Mouse (Mus musculus) cerebral cortex, adult 2 months (tissue): ENCODE measurements around the gene Mxra8.

Source experiments
- WGBS: fragments of 180-500 bp; shearing (Covaris S2); methylation state at CpG from one replicate; pipeline ENCODE4 v1.1.7; 2018; 5-methylcytosine and 5-hydroxymethylcytosine counted together

Mxra8 gene

GRCm38 (mm10) chr4:155837404-155838010, 2.0 kb upstream of the Mxra8 start:
- 58% methylated on average over 11 of the region's 11 CpGs for WGBS

DNA sequence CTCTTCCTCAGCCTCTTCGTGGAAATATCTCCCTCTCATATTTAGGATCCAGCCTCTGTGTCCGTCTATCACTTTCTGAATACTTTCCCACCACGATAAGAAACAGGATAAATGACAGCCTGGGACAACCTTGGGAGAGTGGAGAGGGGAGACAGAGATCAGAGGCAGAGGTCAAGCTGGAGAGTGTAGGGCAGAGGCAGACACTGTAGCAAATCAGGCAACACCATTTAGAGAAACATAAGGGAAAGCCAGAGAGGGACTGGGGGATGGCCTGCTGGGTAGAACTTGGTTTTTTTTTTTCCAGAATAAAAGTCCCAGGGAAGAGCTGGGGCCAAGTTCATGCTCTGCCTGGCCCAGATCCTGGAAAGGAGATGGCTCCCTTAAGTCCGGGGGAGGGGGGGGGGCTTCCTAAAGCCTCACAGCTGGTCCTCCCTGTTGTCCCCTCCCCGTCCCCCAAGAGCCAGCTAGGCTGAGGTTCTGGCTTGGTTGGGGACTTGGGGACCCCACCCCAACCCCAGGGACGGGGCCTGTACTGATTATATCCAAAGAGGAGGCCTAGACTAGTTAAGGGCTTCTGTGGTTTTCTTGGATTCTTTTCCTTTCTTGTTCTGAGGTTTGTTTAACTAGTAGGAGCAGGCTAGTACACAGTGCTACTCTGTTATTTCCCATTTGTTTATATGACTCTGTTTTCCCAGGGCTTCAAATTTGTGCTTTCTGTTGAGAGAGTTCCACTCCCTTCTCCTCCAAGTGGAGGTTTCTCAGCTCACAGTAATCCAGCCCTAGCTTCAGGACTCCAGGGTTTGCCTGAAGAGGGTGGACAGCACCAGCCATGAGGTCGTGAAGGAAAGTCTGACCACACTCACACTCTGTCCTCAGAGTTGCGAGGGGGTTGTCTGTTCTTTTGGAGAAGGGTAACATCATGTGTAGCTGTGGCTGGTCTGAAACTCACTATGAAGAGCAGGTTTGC, 1.0 kb upstream of the Mxra8 start:
- WGBS: 66% methylated on average over 8 of the region's 8 CpGs

DNA sequence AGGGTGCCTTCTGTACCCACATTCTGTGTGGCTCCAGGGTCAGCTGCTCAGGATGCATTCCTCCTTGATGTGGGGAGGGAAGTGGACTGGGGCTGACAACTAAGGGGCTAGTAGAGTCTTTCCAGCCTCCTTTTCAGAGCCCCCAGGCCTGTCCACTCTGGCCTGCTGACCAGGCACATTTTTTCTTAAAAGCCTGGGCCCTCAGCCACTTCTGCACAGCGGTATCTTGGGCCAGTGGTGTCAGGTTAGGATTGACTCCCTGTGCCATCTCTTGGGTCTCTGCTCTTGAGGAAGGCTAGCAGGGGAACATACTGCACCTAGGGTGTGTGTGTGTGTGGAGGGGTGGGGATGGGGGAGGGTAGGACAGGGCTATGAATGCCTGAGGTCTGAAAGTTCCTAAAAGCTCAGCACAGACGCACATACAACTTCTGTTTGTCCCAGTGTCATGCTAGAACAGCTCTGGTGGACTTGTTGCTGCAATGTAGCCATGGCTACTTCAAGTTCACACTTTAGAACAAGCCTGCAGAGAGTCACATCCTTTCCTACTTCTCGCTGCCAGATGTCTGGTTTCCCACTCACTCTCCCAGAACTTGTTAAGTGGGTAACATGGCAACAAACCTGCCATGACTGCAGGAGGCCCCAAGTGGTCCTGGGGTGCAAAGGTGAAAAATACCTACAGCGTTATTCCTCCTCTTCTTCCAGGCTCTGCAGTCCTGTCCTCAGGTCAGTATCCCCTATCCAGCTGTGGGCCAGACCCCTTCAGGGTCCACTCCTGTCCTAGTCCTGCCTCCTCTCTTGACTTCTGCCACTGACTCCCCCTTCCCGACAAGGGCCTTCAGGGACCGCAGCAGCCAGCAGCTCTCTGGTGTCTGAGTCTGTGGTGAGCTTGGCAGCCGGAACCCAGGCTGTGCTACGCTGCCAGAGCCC, 859 bp downstream of the Mxra8 start:
- 31% methylated on average over 8 of the region's 8 CpGs for WGBS

GRCm38 (mm10) chr4:155841003-155841454, 1.5 kb downstream of the Mxra8 start:
- WGBS: 2% methylated on average over 32 of the region's 32 CpGs

- WGBS: 60% methylated on average over 38 of the region's 38 CpGs
Measured at GRCm38 (mm10) chr4:155841651-155842270, 2.3 kb downstream of the Mxra8 start.

GRCm38 (mm10) chr4:155843231-155843630, 3.8 kb downstream of the Mxra8 start:
- 94% methylated on average over 5 of the region's 5 CpGs for WGBS

DNA sequence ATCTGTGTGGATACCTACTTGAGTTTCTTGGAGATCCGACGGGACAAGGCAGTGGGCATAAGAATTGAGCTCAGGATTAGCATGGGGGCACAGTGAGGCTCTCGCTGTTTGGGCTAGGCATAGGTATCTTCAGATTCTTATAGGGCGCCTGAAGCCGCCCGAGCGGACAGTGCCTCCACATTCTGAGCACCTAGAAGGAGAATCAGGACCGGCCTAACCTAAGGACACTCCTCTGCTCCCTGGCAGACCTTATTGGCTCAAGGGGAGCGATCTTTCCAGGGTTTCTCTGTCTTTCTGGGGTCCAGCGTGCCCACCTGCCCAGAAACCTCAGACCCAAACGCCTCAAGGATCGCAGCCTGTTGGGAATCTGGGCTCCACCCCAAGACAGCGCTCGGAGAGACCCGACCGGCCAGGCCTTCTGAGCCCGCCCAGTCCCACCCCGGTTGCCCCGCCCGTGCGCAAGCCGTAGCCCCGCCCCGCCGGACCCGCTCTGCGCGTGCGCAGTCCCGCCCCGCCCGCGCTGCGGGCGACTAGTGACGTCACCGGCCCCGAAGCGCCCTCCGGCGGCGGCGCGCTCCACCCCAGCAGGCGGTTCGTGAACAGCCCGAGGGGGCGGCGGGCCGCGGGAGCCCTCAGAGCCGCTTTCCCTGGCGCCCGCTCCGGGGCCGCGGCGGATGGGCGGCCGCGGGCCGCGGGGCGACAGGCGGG, 7.5 kb downstream of the Mxra8 start, which contains the start of gene Dvl1:
Gene Dvl1, plus strand, starts transcription at position 532 of the 708 bp plus-strand sequence.
- WGBS: 2% methylated on average over 65 of the region's 65 CpGs

GRCm38 (mm10) chr4:155847591-155848352, 8.3 kb downstream of the Mxra8 start:
- WGBS: 2% methylated on average over 52 of the region's 69 CpGs

GRCm38 (mm10) chr4:155848434-155849095, 9.1 kb downstream of the Mxra8 start:
- 59% methylated on average over 7 of the region's 7 CpGs for WGBS

- WGBS: 91% methylated on average over 2 of the region's 2 CpGs
Measured at GRCm38 (mm10) chr4:155849391-155849790, 9.9 kb downstream of the Mxra8 start.

GRCm38 (mm10) chr4:155849792-155850451, 10.4 kb downstream of the Mxra8 start:
- 85% methylated on average over 3 of the region's 3 CpGs for WGBS

GRCm38 (mm10) chr4:155851368-155851767, 11.9 kb downstream of the Mxra8 start:
- 86% methylated on average over 3 of the region's 3 CpGs for WGBS

DNA sequence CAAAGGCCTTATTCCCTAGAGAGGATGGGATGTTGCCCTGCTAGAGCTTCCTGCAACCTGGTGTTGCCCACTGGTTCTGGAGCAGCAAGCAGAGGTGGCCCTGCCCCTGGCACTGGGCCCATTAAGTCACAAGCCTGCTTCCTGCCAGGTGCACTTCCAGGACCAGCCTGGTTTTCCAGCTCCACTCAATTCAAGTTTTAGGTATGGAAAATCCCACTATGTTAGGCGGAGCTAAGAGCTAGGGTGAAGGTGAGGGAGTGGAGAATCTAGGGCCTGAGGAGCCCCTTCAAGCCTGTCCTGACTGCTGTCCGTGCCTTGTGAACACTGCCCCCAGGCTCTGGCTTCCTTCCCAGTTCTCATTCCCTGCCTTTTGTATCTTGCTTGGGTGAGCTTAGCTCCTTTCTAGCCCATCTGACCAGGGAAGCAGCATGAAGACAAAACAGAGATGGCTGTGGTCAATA, 12.5 kb downstream of the Mxra8 start:
- WGBS: 55% methylated on average over 2 of the region's 2 CpGs

- WGBS: 88% methylated on average over 9 of the region's 9 CpGs
Measured at GRCm38 (mm10) chr4:155853421-155853820, 13.9 kb downstream of the Mxra8 start.

GRCm38 (mm10) chr4:155854991-155855390, 15.5 kb downstream of the Mxra8 start:
- WGBS: 92% methylated on average over 12 of the region's 12 CpGs

DNA sequence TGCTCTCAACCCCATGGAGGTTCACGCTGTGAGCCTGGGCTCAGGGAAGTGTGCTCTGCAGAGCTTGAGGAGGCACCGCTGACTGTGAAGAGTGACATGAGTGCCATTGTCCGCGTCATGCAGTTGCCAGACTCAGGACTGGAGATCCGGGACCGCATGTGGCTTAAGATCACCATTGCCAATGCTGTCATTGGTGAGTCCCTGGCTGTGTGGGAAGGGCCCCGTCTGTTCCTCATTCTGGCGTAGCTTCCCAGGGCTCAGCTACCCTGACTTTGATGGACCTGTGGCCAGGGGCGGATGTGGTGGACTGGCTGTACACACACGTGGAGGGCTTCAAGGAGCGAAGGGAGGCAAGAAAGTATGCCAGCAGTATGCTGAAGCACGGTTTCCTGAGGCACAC, 16.6 kb downstream of the Mxra8 start:
- WGBS: 81% methylated on average over 12 of the region's 12 CpGs

DNA sequence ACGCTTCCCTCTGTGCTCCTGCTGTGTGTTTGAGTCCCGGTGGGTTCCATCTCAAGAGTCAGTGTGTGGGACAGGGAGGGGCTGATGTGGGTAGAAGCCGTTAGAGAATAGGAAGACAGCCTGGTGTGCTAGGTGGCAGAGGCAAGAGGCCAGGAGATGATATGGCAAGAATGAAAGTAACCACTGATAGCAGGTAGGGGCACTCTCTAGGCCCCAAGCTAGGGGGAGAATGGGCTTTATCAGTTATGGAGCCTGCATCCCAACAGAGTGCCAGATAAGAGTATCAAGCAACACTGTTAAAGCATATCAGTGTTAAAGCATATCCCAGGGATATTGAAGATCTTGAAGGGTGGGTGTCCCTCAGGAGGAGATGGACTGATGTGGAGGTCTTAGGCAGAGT, 17.4 kb downstream of the Mxra8 start:
- WGBS: 56% methylated on average over 3 of the region's 3 CpGs

GRCm38 (mm10) chr4:155859318-155859717, 19.8 kb downstream of the Mxra8 start:
- 38% methylated on average over 13 of the region's 13 CpGs for WGBS

DNA sequence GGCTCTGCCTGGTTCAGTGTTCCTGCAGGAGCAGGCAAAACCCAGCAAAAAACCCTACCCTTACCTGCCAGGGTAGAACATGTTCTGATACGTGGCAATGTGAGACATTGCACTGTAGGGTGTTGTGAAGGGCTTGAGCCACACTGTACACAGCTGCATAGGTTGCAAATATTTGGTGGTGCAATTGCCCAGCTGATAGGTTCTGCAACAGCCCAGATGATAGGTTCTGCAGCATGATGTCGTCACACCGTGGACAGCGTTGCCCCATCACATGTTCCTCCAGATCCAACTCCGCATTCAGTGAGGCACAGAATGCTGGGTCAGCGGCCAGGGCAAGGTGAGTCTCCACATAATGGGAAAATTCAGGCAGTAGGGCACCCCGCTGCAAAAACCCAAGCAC, 22.3 kb downstream of the Mxra8 start:
- 86% methylated on average over 7 of the region's 7 CpGs for WGBS
